Mouse (Mus musculus): ENCODE measurements around the gene Gpi1. TPM values are rescaled to one million over a fixed set of nuclear protein-coding genes. Genes with fewer than 3 reads are reported as not detected.

The Gpi1 gene
- polyA plus RNA-seq, 1 experiment: 670 TPM

DNA sequence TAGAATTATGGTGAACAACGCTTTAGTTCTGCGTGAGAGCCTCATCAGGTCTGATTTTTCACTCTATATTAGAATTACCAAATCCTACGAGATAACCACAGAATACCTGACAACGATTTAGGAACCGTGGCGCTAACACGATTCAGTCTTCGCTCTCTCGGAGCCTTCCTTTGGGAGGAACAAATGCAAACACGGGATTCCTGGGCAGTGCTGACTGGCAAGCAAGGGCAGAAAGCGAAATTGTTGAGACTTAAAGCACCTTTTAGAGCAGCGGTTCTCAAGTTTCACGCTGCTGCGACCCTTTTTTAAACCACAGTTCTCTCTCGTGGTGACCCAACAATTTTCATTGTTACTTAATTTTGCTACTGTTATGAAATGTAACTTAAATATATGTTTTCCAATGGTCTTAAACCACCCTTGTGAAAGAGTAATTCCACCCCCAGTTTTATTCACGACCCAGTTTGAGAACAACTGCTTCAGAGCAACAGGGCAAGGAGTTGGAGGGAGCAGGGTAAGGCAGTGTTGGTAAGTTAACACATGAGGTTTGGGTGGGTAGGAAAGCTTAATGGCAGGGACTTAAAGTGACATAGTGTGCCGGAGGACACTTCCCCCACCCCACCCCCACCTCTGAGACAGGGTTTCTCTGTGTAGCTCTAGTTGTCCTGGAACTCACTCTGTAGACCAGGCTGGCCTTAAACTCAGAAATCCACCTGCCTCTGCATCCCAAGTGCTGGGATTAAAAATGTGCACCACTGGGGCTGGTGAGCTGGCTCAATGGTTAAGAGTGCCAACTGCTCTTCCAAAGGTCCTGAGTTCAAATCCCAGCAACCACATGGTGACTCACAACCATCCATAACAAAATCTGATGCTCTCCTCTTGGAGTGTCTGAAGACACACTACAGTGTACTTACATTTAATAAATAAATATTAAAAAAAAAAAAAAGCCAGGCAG, 4.8 kb upstream of the Gpi1 start:
- H3K27me3 ChIP-seq (ENCODE audit: control insufficient read depth, insufficient read depth, low read length, poor library complexity, severe bottlenecking): no peaks in the 10 kb centered on the region
- peak overlapping the region; percentile 88 for H3K27ac ChIP-seq (ENCODE audit: insufficient read depth, low read length)
- no peaks in the 10 kb centered on the region for H3K9me3 ChIP-seq (replicated peaks; ENCODE audit: control insufficient read depth, insufficient read depth, low read length, poor library complexity, severe bottlenecking)
- peak overlapping the region; percentile 57 for H3K9ac ChIP-seq (ENCODE audit: low read depth, poor library complexity, severe bottlenecking)
- H3K36me3 ChIP-seq (ENCODE audit: control insufficient read depth, insufficient read depth, low read length, poor library complexity, severe bottlenecking): peaks cover 5% of the 10 kb centered on the region; the same call in 1 of the 2 replicates
- peaks cover 2% of the 10 kb centered on the region for H3K4me1 ChIP-seq (ENCODE audit: control insufficient read depth, insufficient read depth, low read length)
- TF ChIP-seq EP300 (IDR thresholded peaks at IDR 0.05; ENCODE audit: insufficient read depth, low read depth, low read length) (no peak), POLR2A (IDR thresholded peaks at IDR 0.05; ENCODE audit: insufficient read depth, low read length) (no peak), CTCF (IDR thresholded peaks at IDR 0.05; ENCODE audit: low read depth, low read length) (no peak)
- H3K4me3 ChIP-seq (ENCODE audit: low read depth, low read length): peak overlapping the region; percentile 90

DNA sequence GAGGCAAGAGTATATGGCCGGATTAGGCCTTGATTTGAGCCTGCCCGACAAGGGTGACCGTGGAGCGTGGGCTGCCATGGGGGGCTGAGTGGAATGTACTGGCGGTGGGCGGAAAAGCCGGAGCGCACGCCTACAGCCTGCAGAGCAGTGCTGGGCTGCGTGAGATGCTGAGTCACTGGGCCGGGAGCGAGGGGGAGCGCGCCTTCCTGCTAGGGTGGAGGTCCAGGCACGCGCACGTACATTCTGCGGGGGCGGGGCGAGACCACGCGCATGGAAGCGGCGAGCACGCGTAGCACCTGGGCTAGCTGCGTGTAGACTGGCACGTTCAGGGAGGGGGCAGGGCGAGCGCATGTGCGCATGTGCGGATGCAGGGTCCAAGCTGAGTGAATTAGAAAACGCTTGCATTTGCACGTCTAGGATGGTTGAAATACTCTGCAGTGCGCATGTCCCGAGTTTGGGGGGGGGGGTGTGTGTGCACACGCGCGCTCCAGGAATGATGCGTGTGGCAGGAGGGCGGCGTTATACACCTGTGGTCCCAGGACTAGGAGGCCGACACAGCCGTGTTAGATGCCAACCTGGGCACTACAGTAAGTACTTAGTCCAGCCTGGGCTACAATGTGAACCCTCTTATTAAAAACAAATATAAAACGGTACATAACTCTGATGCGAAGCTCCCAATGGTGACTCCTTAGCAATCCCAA, 3.9 kb upstream of the Gpi1 start:
- peak overlapping the region; percentile 90 for H3K4me3 ChIP-seq (ENCODE audit: low read depth, low read length)
- H3K27ac ChIP-seq (ENCODE audit: insufficient read depth, low read length): peak overlapping the region; percentile 88
- no peaks in the 10 kb centered on the region for H3K36me3 ChIP-seq (ENCODE audit: control insufficient read depth, insufficient read depth, low read length, poor library complexity, severe bottlenecking)
- H3K4me1 ChIP-seq (ENCODE audit: control insufficient read depth, insufficient read depth, low read length): peaks cover 2% of the 10 kb centered on the region
- no peaks in the 10 kb centered on the region for H3K9me3 ChIP-seq (replicated peaks; ENCODE audit: control insufficient read depth, insufficient read depth, low read length, poor library complexity, severe bottlenecking)
- peak overlapping the region; percentile 57 for H3K9ac ChIP-seq (ENCODE audit: low read depth, poor library complexity, severe bottlenecking)
- TF ChIP-seq CTCF (IDR thresholded peaks at IDR 0.05; ENCODE audit: low read depth, low read length): no peak
- TF ChIP-seq POLR2A (IDR thresholded peaks at IDR 0.05; ENCODE audit: insufficient read depth, low read length): peak; percentile 67
- TF ChIP-seq EP300 (IDR thresholded peaks at IDR 0.05; ENCODE audit: insufficient read depth, low read depth, low read length): peak; percentile 96; the same call in 1 of the 2 replicates
- no peaks in the 10 kb centered on the region for H3K27me3 ChIP-seq (ENCODE audit: control insufficient read depth, insufficient read depth, low read length, poor library complexity, severe bottlenecking)

DNA sequence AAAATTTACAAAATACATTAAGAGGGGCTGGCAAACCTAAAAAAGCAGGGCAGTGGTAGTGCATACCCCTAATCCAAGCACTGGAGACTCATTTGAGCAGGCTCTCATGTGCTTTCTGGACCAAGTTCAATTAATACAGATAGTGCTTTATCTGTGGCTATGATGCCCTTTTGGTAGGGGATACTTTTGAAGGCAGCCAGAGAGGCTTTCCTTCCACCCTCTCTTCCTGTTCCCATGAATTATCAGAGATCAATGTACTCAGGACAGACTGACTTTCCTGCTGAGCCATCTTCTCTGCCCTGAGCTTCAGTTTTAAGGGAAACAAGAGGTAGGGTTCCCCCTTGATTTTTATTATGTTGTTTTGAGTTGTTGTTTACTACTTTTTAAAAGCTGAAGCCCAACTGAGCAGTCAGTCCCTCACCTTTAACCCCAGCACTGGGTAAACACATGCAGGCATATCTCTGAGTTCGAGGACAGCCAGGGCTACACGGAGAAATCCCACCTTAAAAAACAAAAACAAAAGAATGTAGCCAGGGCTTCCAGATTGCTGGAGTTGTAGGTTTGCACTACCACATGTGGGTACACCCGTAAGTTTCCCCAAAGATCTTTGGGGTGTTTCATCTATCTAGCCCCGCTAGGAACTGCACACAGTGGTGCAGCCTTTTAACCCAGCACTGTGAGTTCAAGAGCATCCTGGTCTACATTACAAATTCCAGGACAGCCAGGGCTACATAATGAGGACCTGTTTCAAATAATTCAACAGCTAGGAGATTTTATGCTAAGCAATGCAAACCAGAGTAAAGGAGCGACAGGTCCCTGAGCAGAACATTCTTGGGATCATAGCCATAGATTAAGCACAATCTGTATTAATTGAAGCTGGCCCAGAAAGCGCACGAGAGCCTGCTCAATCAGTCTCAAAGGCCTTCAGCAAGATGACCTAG, 2.9 kb upstream of the Gpi1 start:
- no peaks in the 10 kb centered on the region for H3K27me3 ChIP-seq (ENCODE audit: control insufficient read depth, insufficient read depth, low read length, poor library complexity, severe bottlenecking)
- peaks cover 2% of the 10 kb centered on the region for H3K4me1 ChIP-seq (ENCODE audit: control insufficient read depth, insufficient read depth, low read length)
- no peaks in the 10 kb centered on the region for H3K9me3 ChIP-seq (replicated peaks; ENCODE audit: control insufficient read depth, insufficient read depth, low read length, poor library complexity, severe bottlenecking)
- no peak for TF ChIP-seq EP300 (IDR thresholded peaks at IDR 0.05; ENCODE audit: insufficient read depth, low read depth, low read length)
- no peak for TF ChIP-seq POLR2A (IDR thresholded peaks at IDR 0.05; ENCODE audit: insufficient read depth, low read length)
- no peak for TF ChIP-seq CTCF (IDR thresholded peaks at IDR 0.05; ENCODE audit: low read depth, low read length)
- peak overlapping the region; percentile 54 for H3K9ac ChIP-seq (ENCODE audit: low read depth, poor library complexity, severe bottlenecking)
- peak overlapping the region; percentile 77 for H3K4me3 ChIP-seq (ENCODE audit: low read depth, low read length)
- peaks cover 7% of the 10 kb centered on the region for H3K36me3 ChIP-seq (ENCODE audit: control insufficient read depth, insufficient read depth, low read length, poor library complexity, severe bottlenecking)
- peak overlapping the region; percentile 83 for H3K27ac ChIP-seq (ENCODE audit: insufficient read depth, low read length)

DNA sequence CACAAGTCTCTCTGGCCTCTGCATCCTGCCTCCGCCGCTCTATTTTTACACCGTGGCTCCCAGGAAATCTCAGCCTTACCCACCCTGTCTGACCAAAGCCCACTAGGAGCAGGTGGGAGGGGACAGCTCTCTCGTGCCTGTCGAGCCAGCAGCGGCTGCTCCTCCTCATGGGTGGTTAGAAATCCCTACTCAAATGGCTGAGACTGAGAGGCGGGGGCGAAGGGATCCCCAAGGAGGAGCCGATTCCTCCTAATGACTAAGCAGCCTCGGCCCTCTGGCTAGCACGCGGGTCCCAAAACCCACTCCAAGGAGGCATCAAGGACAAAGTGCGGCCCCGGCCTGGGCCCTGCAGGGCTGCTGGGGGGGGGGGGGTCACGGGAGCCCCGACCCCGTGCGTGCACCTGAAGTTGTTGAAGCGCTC, 435 bp downstream of the Gpi1 start:
- TF ChIP-seq CTCF (IDR thresholded peaks at IDR 0.05; ENCODE audit: low read depth, low read length) (no peak), POLR2A (IDR thresholded peaks at IDR 0.05; ENCODE audit: insufficient read depth, low read length) (no peak), EP300 (IDR thresholded peaks at IDR 0.05; ENCODE audit: insufficient read depth, low read depth, low read length) (no peak)
- Histone ChIP-seq H3K36me3 (ENCODE audit: control insufficient read depth, insufficient read depth, low read length, poor library complexity, severe bottlenecking) (peaks cover 31% of the 10 kb centered on the region), H3K4me1 (ENCODE audit: control insufficient read depth, insufficient read depth, low read length) (peaks cover 2% of the 10 kb centered on the region), H3K4me3 (ENCODE audit: low read depth, low read length) (peak overlapping the region; percentile 86), H3K9me3 (replicated peaks; ENCODE audit: control insufficient read depth, insufficient read depth, low read length, poor library complexity, severe bottlenecking) (no peaks in the 10 kb centered on the region), H3K27ac (ENCODE audit: insufficient read depth, low read length) (no peak overlapping the region), H3K27me3 (ENCODE audit: control insufficient read depth, insufficient read depth, low read length, poor library complexity, severe bottlenecking) (no peaks in the 10 kb centered on the region), H3K9ac (ENCODE audit: low read depth, poor library complexity, severe bottlenecking) (peak overlapping the region; percentile 92)

DNA sequence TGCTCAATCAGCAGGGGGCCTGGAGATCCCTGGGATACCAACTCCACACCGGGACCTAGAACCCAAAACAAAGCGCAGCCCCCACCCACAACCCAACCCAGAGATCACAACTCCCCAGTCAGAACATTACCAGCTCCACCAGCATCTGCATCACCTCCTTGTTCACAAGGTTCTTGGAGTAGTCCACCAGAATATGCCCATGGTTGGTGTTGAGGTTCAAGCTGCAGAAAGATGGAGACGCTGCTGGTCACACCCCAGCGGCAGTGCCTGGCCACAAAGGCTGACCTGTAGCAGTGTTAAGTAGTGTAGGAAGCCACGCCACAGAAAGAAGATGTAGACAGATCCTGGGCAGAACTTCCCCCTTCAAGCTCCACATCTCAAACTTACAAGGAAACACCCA, 983 bp downstream of the Gpi1 start:
- H3K27me3 ChIP-seq (ENCODE audit: control insufficient read depth, insufficient read depth, low read length, poor library complexity, severe bottlenecking): no peaks in the 10 kb centered on the region
- H3K9ac ChIP-seq (ENCODE audit: low read depth, poor library complexity, severe bottlenecking): peak overlapping the region; percentile 92
- H3K4me1 ChIP-seq (ENCODE audit: control insufficient read depth, insufficient read depth, low read length): peaks cover 2% of the 10 kb centered on the region
- peaks cover 31% of the 10 kb centered on the region for H3K36me3 ChIP-seq (ENCODE audit: control insufficient read depth, insufficient read depth, low read length, poor library complexity, severe bottlenecking)
- no peaks in the 10 kb centered on the region for H3K9me3 ChIP-seq (replicated peaks; ENCODE audit: control insufficient read depth, insufficient read depth, low read length, poor library complexity, severe bottlenecking)
- H3K4me3 ChIP-seq (ENCODE audit: low read depth, low read length): peak overlapping the region; percentile 86
- H3K27ac ChIP-seq (ENCODE audit: insufficient read depth, low read length): no peak overlapping the region
- TF ChIP-seq CTCF (IDR thresholded peaks at IDR 0.05; ENCODE audit: low read depth, low read length) (no peak), POLR2A (IDR thresholded peaks at IDR 0.05; ENCODE audit: insufficient read depth, low read length) (no peak), EP300 (IDR thresholded peaks at IDR 0.05; ENCODE audit: insufficient read depth, low read depth, low read length) (no peak)

All from ES-Bruce4 (cell line).